Mouse (Mus musculus): ENCODE data around the gene Atp2b4. TPM values are rescaled to one million over a fixed set of nuclear protein-coding genes. Genes with fewer than 3 reads are reported as not detected.

Atp2b4 gene
- polyA plus RNA-seq, 1 experiment from 2014 or later, result 5.8 TPM

DNA sequence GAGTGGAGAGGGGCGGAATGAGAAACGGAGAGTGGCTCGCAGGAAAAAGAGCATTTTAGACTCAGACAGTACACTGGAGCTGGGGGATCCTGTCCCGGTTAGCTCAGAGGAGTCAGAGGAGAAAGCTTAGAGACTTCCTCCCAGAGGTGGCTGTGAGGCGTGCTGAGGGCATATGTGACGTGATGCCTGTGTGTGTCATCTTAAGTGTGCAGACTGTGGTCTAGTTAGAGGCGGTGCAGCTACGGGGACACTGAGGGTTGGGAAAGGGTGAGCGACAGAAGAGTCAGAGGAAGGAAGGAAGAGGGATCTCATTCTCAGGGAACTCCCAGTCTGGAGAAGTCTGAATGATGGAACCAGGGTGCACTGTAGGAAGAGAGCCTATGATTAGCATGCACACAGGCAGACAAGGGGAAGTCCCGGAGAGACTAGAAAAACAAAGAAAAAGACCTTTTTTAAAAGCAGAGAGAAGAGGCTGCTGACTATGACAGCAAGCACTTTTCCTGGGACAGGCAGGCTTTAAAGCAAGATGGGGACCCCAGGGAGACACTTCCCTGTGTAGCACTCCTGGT is 28.9 kb downstream of the Atp2b4 start:
- H3K4me3 ChIP-seq (ENCODE audit: low read depth, low read length), result no peak overlapping the region
- DNase-seq (ENCODE audit: low spot score) (no peak), ATAC-seq (ENCODE audit: insufficient number of reproducible peaks, low FRiP score, low TSS enrichment, low read depth) (no peak)
- H3K27me3 ChIP-seq (ENCODE audit: control insufficient read depth, insufficient read depth, low read length), result no peaks in the 10 kb centered on the region
- H3K4me2 ChIP-seq (ENCODE audit: low read depth, severe bottlenecking), result no peak overlapping the region
- WGBS, result 84% methylated on average over 10 of the region's 10 CpGs
- no peaks in the 10 kb centered on the region for H3K36me3 ChIP-seq (ENCODE audit: control insufficient read depth, insufficient read depth, low read length)
- no peaks in the 10 kb centered on the region for H3K9me3 ChIP-seq (ENCODE audit: control insufficient read depth, low read length)
- H3K4me1 ChIP-seq (ENCODE audit: control insufficient read depth, insufficient read depth, low read length), result peaks cover 4% of the 10 kb centered on the region; the same call in 1 of the 2 replicates
- no peak overlapping the region for H3K9ac ChIP-seq (ENCODE audit: low read length)
- H3K27ac ChIP-seq (replicated peaks; ENCODE audit: low read depth, low read length), result no peak overlapping the region

DNA sequence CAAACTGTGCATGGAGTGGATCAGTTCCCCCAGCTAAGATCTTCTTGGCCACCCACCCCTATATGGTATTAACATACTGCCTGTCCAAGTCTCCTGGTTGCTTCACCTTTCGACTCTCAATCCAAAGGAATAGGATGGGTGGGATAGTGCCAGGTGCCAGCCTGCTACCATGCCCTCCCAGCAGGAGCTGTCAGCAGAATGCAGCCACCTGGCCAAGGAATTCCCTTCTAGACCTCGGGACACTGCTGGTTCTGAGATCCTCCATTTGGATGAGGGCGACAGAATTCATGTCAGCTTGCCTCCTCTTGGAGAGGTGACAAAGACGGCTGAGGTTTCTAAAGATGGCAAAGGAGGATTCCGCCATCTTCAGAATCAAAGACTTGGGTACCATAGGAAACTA is 32.8 kb downstream of the Atp2b4 start:
- DNase-seq (ENCODE audit: low spot score), result no peak
- no peak overlapping the region for H3K9ac ChIP-seq (ENCODE audit: low read length)
- no peak overlapping the region for H3K27ac ChIP-seq (replicated peaks; ENCODE audit: low read depth, low read length)
- H3K36me3 ChIP-seq (ENCODE audit: control insufficient read depth, insufficient read depth, low read length), result no peaks in the 10 kb centered on the region
- H3K27me3 ChIP-seq (ENCODE audit: control insufficient read depth, insufficient read depth, low read length), result no peaks in the 10 kb centered on the region
- no peak overlapping the region for H3K4me2 ChIP-seq (ENCODE audit: low read depth, severe bottlenecking)
- H3K4me1 ChIP-seq (ENCODE audit: control insufficient read depth, insufficient read depth, low read length), result peaks cover 18% of the 10 kb centered on the region
- 82% methylated on average over 5 of the region's 5 CpGs for WGBS
- no peaks in the 10 kb centered on the region for H3K9me3 ChIP-seq (ENCODE audit: control insufficient read depth, low read length)
- H3K4me3 ChIP-seq (ENCODE audit: low read depth, low read length), result no peak overlapping the region
- no peak for ATAC-seq (ENCODE audit: insufficient number of reproducible peaks, low FRiP score, low TSS enrichment, low read depth)

DNA sequence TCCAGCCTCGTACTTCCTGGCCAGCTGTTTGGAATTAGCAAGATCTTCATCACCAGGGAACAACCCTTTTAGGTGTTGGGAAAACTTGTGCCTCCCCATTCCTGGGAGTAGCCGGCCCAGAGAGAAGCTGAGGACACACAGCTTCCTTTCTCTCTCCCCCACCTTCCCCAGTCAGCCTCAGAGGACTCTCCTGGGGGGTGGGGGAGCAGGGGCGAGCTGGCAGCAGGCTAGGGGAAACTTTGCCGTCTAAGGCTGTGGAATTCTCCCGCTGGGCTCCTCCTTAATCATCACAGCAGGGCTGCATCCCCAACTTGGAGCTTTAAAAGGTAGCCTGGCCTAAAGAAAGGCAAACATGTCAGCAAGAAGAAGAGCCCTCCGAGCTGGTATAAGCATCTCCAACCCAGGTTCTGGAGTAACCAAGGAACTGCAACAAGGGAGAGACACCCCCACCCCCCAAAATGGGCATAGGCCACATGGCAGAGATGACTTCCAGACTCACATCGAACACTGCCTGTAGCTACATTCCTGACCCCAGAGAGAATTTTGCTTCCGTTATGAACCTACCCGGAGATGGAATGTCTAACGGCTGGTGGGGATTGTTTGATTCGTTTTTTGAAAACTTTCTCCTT is 33.8 kb downstream of the Atp2b4 start:
- H3K4me2 ChIP-seq (ENCODE audit: low read depth, severe bottlenecking), result no peak overlapping the region
- H3K27me3 ChIP-seq (ENCODE audit: control insufficient read depth, insufficient read depth, low read length), result no peaks in the 10 kb centered on the region
- no peaks in the 10 kb centered on the region for H3K36me3 ChIP-seq (ENCODE audit: control insufficient read depth, insufficient read depth, low read length)
- no peak overlapping the region for H3K4me3 ChIP-seq (ENCODE audit: low read depth, low read length)
- DNase-seq (ENCODE audit: low spot score) (peak; percentile 51), ATAC-seq (ENCODE audit: insufficient number of reproducible peaks, low FRiP score, low TSS enrichment, low read depth) (no peak)
- WGBS, result 16% methylated on average over 11 of the region's 11 CpGs
- peak overlapping the region; percentile 31; the same call in 1 of the 2 replicates for H3K27ac ChIP-seq (replicated peaks; ENCODE audit: low read depth, low read length)
- H3K4me1 ChIP-seq (ENCODE audit: control insufficient read depth, insufficient read depth, low read length), result peaks cover 21% of the 10 kb centered on the region
- 0 out of 2 replicates have a peak overlapping the region, but pooled peaks have one; percentile 9 for H3K9ac ChIP-seq (ENCODE audit: low read length)
- no peaks in the 10 kb centered on the region for H3K9me3 ChIP-seq (ENCODE audit: control insufficient read depth, low read length)

DNA sequence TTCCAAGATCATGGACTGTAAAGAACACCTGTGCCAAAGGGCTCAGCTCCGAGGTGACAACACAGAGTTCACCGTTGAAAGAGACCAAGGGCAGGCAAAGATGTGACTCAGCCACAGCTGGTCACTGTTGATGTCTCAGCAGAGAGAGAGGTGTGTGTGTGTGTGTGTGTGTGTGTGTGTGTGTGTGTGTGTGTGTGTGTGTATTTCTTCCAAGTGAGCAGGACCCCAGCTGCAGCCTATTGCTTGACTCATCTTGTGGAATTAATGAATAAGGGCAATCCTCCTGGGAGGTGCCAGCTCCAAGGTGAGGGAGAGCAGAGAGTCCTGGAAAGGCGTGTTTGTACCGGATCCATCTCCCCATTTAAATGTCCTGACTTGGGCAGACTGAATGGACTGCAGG is 35.5 kb downstream of the Atp2b4 start:
- Histone ChIP-seq H3K27ac (replicated peaks; ENCODE audit: low read depth, low read length) (no peak overlapping the region), H3K9me3 (ENCODE audit: control insufficient read depth, low read length) (no peaks in the 10 kb centered on the region), H3K4me2 (ENCODE audit: low read depth, severe bottlenecking) (no peak overlapping the region), H3K27me3 (ENCODE audit: control insufficient read depth, insufficient read depth, low read length) (no peaks in the 10 kb centered on the region), H3K9ac (ENCODE audit: low read length) (no peak overlapping the region), H3K4me3 (ENCODE audit: low read depth, low read length) (no peak overlapping the region), H3K36me3 (ENCODE audit: control insufficient read depth, insufficient read depth, low read length) (no peaks in the 10 kb centered on the region), H3K4me1 (ENCODE audit: control insufficient read depth, insufficient read depth, low read length) (peaks cover 21% of the 10 kb centered on the region)
- DNase-seq (ENCODE audit: low spot score) (no peak), ATAC-seq (ENCODE audit: insufficient number of reproducible peaks, low FRiP score, low TSS enrichment, low read depth) (no peak)
- 69% methylated on average over 4 of the region's 4 CpGs for WGBS

DNA sequence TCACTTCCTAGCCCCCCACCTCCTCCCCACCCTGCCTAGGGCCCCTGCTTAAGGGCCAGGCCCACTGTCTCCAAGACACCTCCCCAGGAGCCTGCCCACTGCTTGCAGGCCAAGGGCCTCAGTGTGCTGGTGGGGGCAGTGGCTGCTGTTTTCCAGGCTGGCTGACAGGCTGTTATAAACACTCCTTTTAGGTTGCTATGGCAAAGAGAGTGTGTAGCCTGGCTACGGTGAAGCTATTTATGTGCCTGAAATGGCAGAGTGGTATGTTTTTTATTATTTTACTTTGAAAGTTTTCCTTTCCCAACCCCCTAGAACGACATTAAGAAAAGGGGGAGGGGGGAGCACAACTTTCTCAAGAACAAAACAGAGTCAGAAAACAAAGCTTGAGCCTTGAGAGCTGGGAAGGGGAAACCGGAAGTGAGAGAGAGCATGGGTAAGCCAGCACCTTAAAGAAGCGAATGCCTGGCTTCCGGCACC is 37.9 kb downstream of the Atp2b4 start:
- H3K4me1 ChIP-seq (ENCODE audit: control insufficient read depth, insufficient read depth, low read length), result peaks cover 21% of the 10 kb centered on the region
- no peaks in the 10 kb centered on the region for H3K27me3 ChIP-seq (ENCODE audit: control insufficient read depth, insufficient read depth, low read length)
- no peaks in the 10 kb centered on the region for H3K36me3 ChIP-seq (ENCODE audit: control insufficient read depth, insufficient read depth, low read length)
- 26% methylated on average over 5 of the region's 5 CpGs for WGBS
- H3K4me3 ChIP-seq (ENCODE audit: low read depth, low read length), result no peak overlapping the region
- DNase-seq (ENCODE audit: low spot score), result peak; percentile 54
- peak overlapping the region; percentile 76 for H3K27ac ChIP-seq (replicated peaks; ENCODE audit: low read depth, low read length)
- H3K9ac ChIP-seq (ENCODE audit: low read length), result no peak overlapping the region
- H3K4me2 ChIP-seq (ENCODE audit: low read depth, severe bottlenecking), result no peak overlapping the region
- ATAC-seq (ENCODE audit: insufficient number of reproducible peaks, low FRiP score, low TSS enrichment, low read depth), result peak; percentile 65; the same call in 1 of the 2 replicates
- no peaks in the 10 kb centered on the region for H3K9me3 ChIP-seq (ENCODE audit: control insufficient read depth, low read length)

DNA sequence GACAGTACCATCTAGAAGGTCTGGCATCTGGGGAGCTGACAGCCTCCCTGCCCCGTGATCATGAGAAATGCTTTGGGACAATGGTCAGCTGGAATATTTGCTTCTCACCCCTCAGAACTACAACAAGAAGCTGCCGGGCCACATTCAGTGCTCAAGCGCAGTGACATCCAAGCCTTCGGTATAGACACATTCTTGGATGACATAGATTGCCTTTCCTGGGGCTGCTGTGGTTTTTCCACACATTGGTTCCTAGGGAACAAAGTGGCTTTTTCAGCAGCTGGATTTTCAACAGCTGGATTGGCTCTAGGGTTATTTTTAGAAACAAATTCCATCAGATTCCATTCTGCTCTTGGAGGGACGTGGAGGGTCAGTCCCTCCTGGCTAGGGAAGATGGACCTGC is 39.6 kb downstream of the Atp2b4 start:
- Histone ChIP-seq H3K36me3 (ENCODE audit: control insufficient read depth, insufficient read depth, low read length) (no peaks in the 10 kb centered on the region), H3K27ac (replicated peaks; ENCODE audit: low read depth, low read length) (no peak overlapping the region), H3K4me3 (ENCODE audit: low read depth, low read length) (no peak overlapping the region), H3K4me2 (ENCODE audit: low read depth, severe bottlenecking) (no peak overlapping the region), H3K9ac (ENCODE audit: low read length) (no peak overlapping the region), H3K27me3 (ENCODE audit: control insufficient read depth, insufficient read depth, low read length) (no peaks in the 10 kb centered on the region), H3K4me1 (ENCODE audit: control insufficient read depth, insufficient read depth, low read length) (peaks cover 11% of the 10 kb centered on the region), H3K9me3 (ENCODE audit: control insufficient read depth, low read length) (no peaks in the 10 kb centered on the region)
- ATAC-seq (ENCODE audit: insufficient number of reproducible peaks, low FRiP score, low TSS enrichment, low read depth), result no peak
- WGBS, result 81% methylated on average over 5 of the region's 5 CpGs
- DNase-seq (ENCODE audit: low spot score), result no peak

DNA sequence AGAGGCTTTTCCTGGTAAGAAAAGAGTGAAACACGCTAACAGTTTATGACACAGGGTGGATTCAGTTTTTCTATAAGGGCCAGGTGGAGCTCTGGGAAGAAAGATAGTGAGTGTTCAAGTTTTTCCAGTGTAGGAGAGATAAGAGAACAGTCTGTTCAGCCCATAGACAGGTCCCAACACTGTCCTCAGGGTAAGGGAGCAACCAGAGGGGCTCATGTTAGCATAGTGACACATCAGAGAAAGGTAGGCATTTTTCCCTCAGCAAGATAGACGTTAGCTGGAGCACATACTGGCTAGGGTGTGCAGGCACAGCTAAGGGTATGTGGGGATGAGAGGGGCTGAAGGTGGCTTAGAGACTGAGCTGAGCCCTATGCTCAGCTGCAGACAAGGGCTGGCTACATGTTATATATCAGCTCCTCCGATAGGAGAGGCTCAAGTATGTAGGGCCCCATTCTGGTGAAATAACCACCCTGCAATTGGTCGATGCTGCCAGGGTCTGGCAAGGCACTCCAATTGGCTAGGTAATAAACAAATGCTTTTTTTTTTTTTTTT is 46.4 kb downstream of the Atp2b4 start:
- no peak overlapping the region for H3K4me3 ChIP-seq (ENCODE audit: low read depth, low read length)
- no peak overlapping the region for H3K27ac ChIP-seq (replicated peaks; ENCODE audit: low read depth, low read length)
- H3K36me3 ChIP-seq (ENCODE audit: control insufficient read depth, insufficient read depth, low read length), result no peaks in the 10 kb centered on the region
- H3K4me1 ChIP-seq (ENCODE audit: control insufficient read depth, insufficient read depth, low read length), result no peaks in the 10 kb centered on the region
- H3K27me3 ChIP-seq (ENCODE audit: control insufficient read depth, insufficient read depth, low read length), result no peaks in the 10 kb centered on the region
- DNase-seq (ENCODE audit: low spot score) (no peak), ATAC-seq (ENCODE audit: insufficient number of reproducible peaks, low FRiP score, low TSS enrichment, low read depth) (no peak)
- H3K9me3 ChIP-seq (ENCODE audit: control insufficient read depth, low read length), result no peaks in the 10 kb centered on the region
- no peak overlapping the region for H3K9ac ChIP-seq (ENCODE audit: low read length)
- no peak overlapping the region for H3K4me2 ChIP-seq (ENCODE audit: low read depth, severe bottlenecking)
- 82% methylated on average over 4 of the region's 4 CpGs for WGBS

DNA sequence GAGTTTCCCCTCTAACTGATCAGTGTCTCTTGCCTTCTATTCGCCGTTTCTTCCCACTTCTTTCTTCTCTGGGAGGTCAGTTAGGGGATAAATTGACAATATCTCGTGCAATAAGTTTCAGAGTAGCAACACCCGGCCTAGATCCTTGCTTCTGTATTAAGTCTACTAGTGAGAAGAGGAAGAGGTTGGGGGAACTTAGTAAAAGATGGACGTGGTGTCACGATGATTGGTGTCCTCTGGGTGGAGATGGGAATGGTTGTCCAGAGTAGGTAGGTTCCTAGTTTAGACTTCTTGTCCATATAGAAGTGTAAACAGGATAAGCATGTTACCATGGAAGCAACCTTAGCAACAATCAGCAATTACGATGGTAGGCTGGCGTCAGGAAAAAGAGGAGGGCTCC is 47.5 kb downstream of the Atp2b4 start:
- H3K9me3 ChIP-seq (ENCODE audit: control insufficient read depth, low read length), result no peaks in the 10 kb centered on the region
- no peak overlapping the region for H3K27ac ChIP-seq (replicated peaks; ENCODE audit: low read depth, low read length)
- 83% methylated on average over 8 of the region's 8 CpGs for WGBS
- H3K4me1 ChIP-seq (ENCODE audit: control insufficient read depth, insufficient read depth, low read length), result no peaks in the 10 kb centered on the region
- no peak overlapping the region for H3K4me3 ChIP-seq (ENCODE audit: low read depth, low read length)
- ATAC-seq (ENCODE audit: insufficient number of reproducible peaks, low FRiP score, low TSS enrichment, low read depth), result no peak
- no peak overlapping the region for H3K4me2 ChIP-seq (ENCODE audit: low read depth, severe bottlenecking)
- DNase-seq (ENCODE audit: low spot score), result no peak
- H3K9ac ChIP-seq (ENCODE audit: low read length), result no peak overlapping the region
- no peaks in the 10 kb centered on the region for H3K36me3 ChIP-seq (ENCODE audit: control insufficient read depth, insufficient read depth, low read length)
- H3K27me3 ChIP-seq (ENCODE audit: control insufficient read depth, insufficient read depth, low read length), result no peaks in the 10 kb centered on the region

Measured in limb, embryonic 11.5 days (tissue).